Mouse (Mus musculus): ENCODE results near the gene Trp53rkb. TPM values are rescaled to one million over a fixed set of nuclear protein-coding genes. Genes with fewer than 3 reads are reported as not detected.

Trp53rkb gene
- total and polyA plus RNA-seq, 2 experiments, result 1.8 to 3.0 TPM

DNA sequence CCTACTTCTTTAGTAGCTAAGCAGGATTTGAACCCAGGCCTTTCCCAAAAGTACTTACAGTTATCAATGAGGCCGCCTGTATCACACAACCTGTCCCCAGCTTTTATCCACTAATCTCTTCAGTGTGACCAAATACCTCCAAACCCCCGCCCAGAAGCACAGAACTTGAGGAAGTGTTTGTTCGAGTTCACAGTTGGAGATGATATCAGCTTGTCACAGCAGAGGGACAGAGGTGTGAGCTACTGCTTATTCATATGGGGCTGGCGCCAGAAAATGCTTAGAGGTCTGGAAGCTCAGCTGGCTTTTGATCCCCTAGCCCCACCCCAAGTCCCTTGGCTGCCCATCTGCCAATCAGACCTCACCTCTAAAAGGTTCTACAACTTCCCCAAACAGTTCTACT is 38.1 kb upstream of the Trp53rkb start:
- WGBS, result 61% methylated on average over 4 of the region's 4 CpGs
- H3K4me3 ChIP-seq (ENCODE audit: insufficient read depth, low read depth, low read length), result no peak overlapping the region
- no peaks in the 10 kb centered on the region for H3K36me3 ChIP-seq (ENCODE audit: control insufficient read depth, insufficient read depth, low read length)
- H3K79me2 ChIP-seq (ENCODE audit: control insufficient read depth, insufficient read depth, low read length), result no peaks in the 10 kb centered on the region
- H3K27me3 ChIP-seq (ENCODE audit: control insufficient read depth, insufficient read depth, low read length), result 0 out of 2 replicates have a peak, but pooled peaks cover 2% of the 10 kb centered on the region
- H3K4me1 ChIP-seq (ENCODE audit: control insufficient read depth, insufficient read depth, low read length), result no peaks in the 10 kb centered on the region
- H3K9ac ChIP-seq (ENCODE audit: low read depth, low read length), result no peak overlapping the region
- TF ChIP-seq CTCF (IDR thresholded peaks at IDR 0.05; ENCODE audit: low read depth, low read length), result no peak
- TF ChIP-seq POLR2A (IDR thresholded peaks at IDR 0.05; ENCODE audit: extremely low read depth, insufficient read depth, low read length), result no peak
- DNase-seq (ENCODE audit: extremely low read depth, low read depth, low spot score), result no peak
- H3K27ac ChIP-seq (replicated peaks; ENCODE audit: insufficient read depth, low read depth, low read length), result no peak overlapping the region

- no peak overlapping the region for H3K4me3 ChIP-seq (ENCODE audit: insufficient read depth, low read depth, low read length)
- 71% methylated on average over 7 of the region's 7 CpGs for WGBS
- no peaks in the 10 kb centered on the region for H3K79me2 ChIP-seq (ENCODE audit: control insufficient read depth, insufficient read depth, low read length)
- no peak overlapping the region for H3K27ac ChIP-seq (replicated peaks; ENCODE audit: insufficient read depth, low read depth, low read length)
- H3K36me3 ChIP-seq (ENCODE audit: control insufficient read depth, insufficient read depth, low read length), result no peaks in the 10 kb centered on the region
- no peak for DNase-seq (ENCODE audit: extremely low read depth, low read depth, low spot score)
- TF ChIP-seq POLR2A (IDR thresholded peaks at IDR 0.05; ENCODE audit: extremely low read depth, insufficient read depth, low read length), result no peak
- TF ChIP-seq CTCF (IDR thresholded peaks at IDR 0.05; ENCODE audit: low read depth, low read length), result no peak
- 0 out of 2 replicates have a peak, but pooled peaks cover 2% of the 10 kb centered on the region for H3K27me3 ChIP-seq (ENCODE audit: control insufficient read depth, insufficient read depth, low read length)
- no peaks in the 10 kb centered on the region for H3K4me1 ChIP-seq (ENCODE audit: control insufficient read depth, insufficient read depth, low read length)
- no peak overlapping the region for H3K9ac ChIP-seq (ENCODE audit: low read depth, low read length)
Observed at GRCm38 (mm10) chr2:166754760-166755159, 37.6 kb upstream of the Trp53rkb start.

DNA sequence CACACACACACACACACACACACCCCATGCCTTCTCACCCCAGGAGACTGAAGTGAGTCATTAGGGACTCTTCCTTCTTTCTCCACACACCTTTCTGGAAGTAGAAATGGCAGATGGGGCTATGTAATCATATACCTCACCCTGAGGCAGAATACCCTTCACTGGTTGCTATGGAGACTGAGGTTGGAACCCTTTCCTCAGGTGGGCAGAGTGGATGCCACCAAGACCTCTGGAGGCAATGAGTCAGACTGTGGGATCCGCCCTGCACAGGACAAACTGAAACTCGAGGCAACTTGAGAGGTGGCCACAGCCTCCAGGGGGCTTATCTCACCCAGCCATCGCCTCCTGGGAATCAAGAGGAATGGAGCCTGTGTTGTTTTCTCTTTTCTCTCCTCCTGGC is 34.4 kb upstream of the Trp53rkb start:
- Histone ChIP-seq H3K36me3 (ENCODE audit: control insufficient read depth, insufficient read depth, low read length) (no peaks in the 10 kb centered on the region), H3K27me3 (ENCODE audit: control insufficient read depth, insufficient read depth, low read length) (0 out of 2 replicates have a peak, but pooled peaks cover 2% of the 10 kb centered on the region), H3K79me2 (ENCODE audit: control insufficient read depth, insufficient read depth, low read length) (no peaks in the 10 kb centered on the region), H3K4me3 (ENCODE audit: insufficient read depth, low read depth, low read length) (no peak overlapping the region), H3K27ac (replicated peaks; ENCODE audit: insufficient read depth, low read depth, low read length) (no peak overlapping the region), H3K4me1 (ENCODE audit: control insufficient read depth, insufficient read depth, low read length) (no peaks in the 10 kb centered on the region), H3K9ac (ENCODE audit: low read depth, low read length) (no peak overlapping the region)
- TF ChIP-seq CTCF (IDR thresholded peaks at IDR 0.05; ENCODE audit: low read depth, low read length) (no peak), POLR2A (IDR thresholded peaks at IDR 0.05; ENCODE audit: extremely low read depth, insufficient read depth, low read length) (no peak)
- WGBS, result 30% methylated on average over 3 of the region's 3 CpGs
- no peak for DNase-seq (ENCODE audit: extremely low read depth, low read depth, low spot score)

DNA sequence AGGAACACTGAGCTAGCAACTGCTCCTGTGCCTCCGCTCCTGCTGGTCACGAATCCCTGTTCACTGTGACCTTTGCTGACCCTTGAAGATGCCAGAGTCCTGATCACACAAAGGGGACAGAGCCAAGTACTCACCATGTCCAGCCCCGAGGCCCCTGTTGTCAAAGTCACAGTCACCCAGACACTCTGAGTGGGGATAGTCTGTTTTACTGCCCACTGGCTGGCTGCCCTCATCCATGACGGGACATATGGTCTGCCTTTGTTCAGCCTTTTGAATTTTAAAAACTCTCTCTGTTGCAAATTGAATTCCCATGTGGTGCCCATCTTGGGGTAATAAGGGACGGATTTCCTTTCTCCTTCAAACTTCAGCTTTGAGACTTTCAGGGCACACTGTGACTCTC is 28.3 kb upstream of the Trp53rkb start:
- 76% methylated on average over 5 of the region's 5 CpGs for WGBS

GRCm38 (mm10) chr2:166767591-166767990 is 24.7 kb upstream of the Trp53rkb start:
- 76% methylated on average over 9 of the region's 9 CpGs for WGBS
- H3K36me3 ChIP-seq (ENCODE audit: control insufficient read depth, insufficient read depth, low read length), result no peaks in the 10 kb centered on the region
- no peak for TF ChIP-seq CTCF (IDR thresholded peaks at IDR 0.05; ENCODE audit: low read depth, low read length)
- H3K9ac ChIP-seq (ENCODE audit: low read depth, low read length), result no peak overlapping the region
- H3K27ac ChIP-seq (replicated peaks; ENCODE audit: insufficient read depth, low read depth, low read length), result no peak overlapping the region
- H3K4me3 ChIP-seq (ENCODE audit: insufficient read depth, low read depth, low read length), result no peak overlapping the region
- H3K4me1 ChIP-seq (ENCODE audit: control insufficient read depth, insufficient read depth, low read length), result no peaks in the 10 kb centered on the region
- no peaks in the 10 kb centered on the region for H3K27me3 ChIP-seq (ENCODE audit: control insufficient read depth, insufficient read depth, low read length)
- no peaks in the 10 kb centered on the region for H3K79me2 ChIP-seq (ENCODE audit: control insufficient read depth, insufficient read depth, low read length)
- DNase-seq (ENCODE audit: extremely low read depth, low read depth, low spot score), result no peak

More for the DNA sequence above, 28.3 kb upstream of the Trp53rkb start:
- Histone ChIP-seq H3K4me1 (ENCODE audit: control insufficient read depth, insufficient read depth, low read length) (no peaks in the 10 kb centered on the region), H3K27ac (replicated peaks; ENCODE audit: insufficient read depth, low read depth, low read length) (no peak overlapping the region), H3K9ac (ENCODE audit: low read depth, low read length) (no peak overlapping the region), H3K27me3 (ENCODE audit: control insufficient read depth, insufficient read depth, low read length) (no peaks in the 10 kb centered on the region), H3K79me2 (ENCODE audit: control insufficient read depth, insufficient read depth, low read length) (no peaks in the 10 kb centered on the region), H3K4me3 (ENCODE audit: insufficient read depth, low read depth, low read length) (no peak overlapping the region), H3K36me3 (ENCODE audit: control insufficient read depth, insufficient read depth, low read length) (no peaks in the 10 kb centered on the region)
- no peak for TF ChIP-seq POLR2A (IDR thresholded peaks at IDR 0.05; ENCODE audit: extremely low read depth, insufficient read depth, low read length)
- DNase-seq (ENCODE audit: extremely low read depth, low read depth, low spot score), result no peak

DNA sequence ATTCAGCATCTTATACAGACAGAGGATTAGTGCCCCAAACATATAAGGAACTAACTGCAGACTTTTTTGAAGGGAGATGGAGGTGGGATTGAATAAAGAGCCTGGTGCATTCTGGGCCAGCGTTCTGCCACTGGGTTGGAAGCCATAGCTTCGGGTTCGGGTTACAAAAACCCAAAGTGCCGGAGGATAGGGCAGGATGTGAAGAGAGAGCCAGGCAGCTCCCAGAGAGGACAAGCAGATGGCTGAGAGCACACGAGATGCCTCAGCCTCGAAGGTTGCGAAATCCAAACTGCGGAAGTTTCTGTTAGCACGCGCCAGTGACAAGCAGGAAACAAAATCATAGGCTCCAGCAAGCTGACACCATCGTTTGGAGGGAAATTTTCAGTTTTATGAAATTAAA is 20.9 kb upstream of the Trp53rkb start:
- TF ChIP-seq POLR2A (IDR thresholded peaks at IDR 0.05; ENCODE audit: extremely low read depth, insufficient read depth, low read length) (no peak), CTCF (IDR thresholded peaks at IDR 0.05; ENCODE audit: low read depth, low read length) (no peak)
- H3K27ac ChIP-seq (replicated peaks; ENCODE audit: insufficient read depth, low read depth, low read length), result no peak overlapping the region
- DNase-seq (ENCODE audit: extremely low read depth, low read depth, low spot score), result peak; percentile 25
- H3K79me2 ChIP-seq (ENCODE audit: control insufficient read depth, insufficient read depth, low read length), result no peaks in the 10 kb centered on the region
- no peaks in the 10 kb centered on the region for H3K36me3 ChIP-seq (ENCODE audit: control insufficient read depth, insufficient read depth, low read length)
- H3K27me3 ChIP-seq (ENCODE audit: control insufficient read depth, insufficient read depth, low read length), result no peaks in the 10 kb centered on the region
- H3K4me1 ChIP-seq (ENCODE audit: control insufficient read depth, insufficient read depth, low read length), result no peaks in the 10 kb centered on the region
- H3K4me3 ChIP-seq (ENCODE audit: insufficient read depth, low read depth, low read length), result no peak overlapping the region
- 23% methylated on average over 11 of the region's 11 CpGs for WGBS
- H3K9ac ChIP-seq (ENCODE audit: low read depth, low read length), result no peak overlapping the region
